8 mouse cellular contexts compared by ENCODE assay signal in the genomic region with DNA sequence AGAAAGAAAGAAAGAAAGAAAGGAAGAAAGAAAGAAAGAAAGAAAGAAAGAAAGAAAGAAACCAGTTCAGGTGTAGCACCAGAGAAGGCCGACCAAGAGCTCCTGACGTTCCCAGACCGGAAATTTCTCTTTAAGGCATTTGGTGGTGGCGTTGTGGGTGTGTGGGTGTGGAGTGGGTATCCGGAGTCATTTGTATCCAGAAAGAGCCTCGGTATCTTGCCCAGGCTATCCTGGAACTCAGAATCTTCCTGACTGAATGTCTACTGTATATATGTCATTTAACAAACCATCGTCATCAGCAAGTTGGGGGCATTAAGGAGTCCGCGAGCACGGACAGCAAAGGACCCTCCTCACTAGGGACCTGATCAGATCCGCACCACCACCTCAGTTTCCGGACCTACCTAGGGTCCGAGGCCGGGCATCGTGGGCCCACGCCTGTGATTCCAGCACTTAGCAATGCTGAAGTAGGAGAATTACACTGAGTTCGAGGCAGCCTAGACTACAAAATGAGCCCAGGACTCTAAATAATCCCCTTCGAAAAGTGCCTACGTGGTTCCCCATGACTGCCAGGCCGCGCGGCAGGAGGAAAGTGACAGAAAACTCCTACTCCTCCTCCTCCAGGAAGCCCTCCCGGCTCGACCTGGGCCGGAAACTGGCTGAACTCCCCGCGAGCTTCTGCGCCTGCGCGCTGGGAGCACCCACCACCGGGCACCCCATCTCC. TPM values are rescaled to one million over a fixed set of nuclear protein-coding genes. Genes with fewer than 3 reads are reported as not detected.
DNase-seq lines count a peak whose midpoint lies in the region; ATAC-seq and TF ChIP-seq lines count a peak whose summit lies in the region.

No protein-coding gene starts in this region.

- H3K9me3 ChIP-seq in G1E (replicated peaks) = no peaks in the 10 kb centered on the region
- H3K9me3 ChIP-seq in hindbrain, embryonic 10.5 days = no peaks in the 10 kb centered on the region
- no peaks in the 10 kb centered on the region for H3K9me3 ChIP-seq in midbrain, embryonic 13.5 days

- ATAC-seq in G1E (ENCODE audit: extremely low read depth, insufficient number of reproducible peaks, low FRiP score, poor library complexity, severe bottlenecking) = no peak
- ATAC-seq in midbrain, embryonic 13.5 days = peak; percentile 1; the same call in 1 of the 2 replicates

- TF ChIP-seq POLR2A in kidney, adult 2 months (IDR thresholded peaks at IDR 0.05; ENCODE audit: low read depth, low read length) = no peak

- DNase-seq in kidney, adult 2 months = no peak
- DNase-seq in kidney, adult 11 months = no peak
- no peak for DNase-seq in G1E (ENCODE audit: low spot score)
- no peak for DNase-seq in hindbrain, embryonic 10.5 days (ENCODE audit: low spot score)
- DNase-seq in ovary, postnatal 10 days (ENCODE audit: low spot score) = no peak
- DNase-seq in cerebellum, postnatal 25 days = no peak
- DNase-seq in natural killer cell, adult 2 months (ENCODE audit: low spot score in 2 of 2) = no peak

- H3K36me3 ChIP-seq in kidney, adult 2 months (ENCODE audit: control insufficient read depth, insufficient read depth, low read length) = no peaks in the 10 kb centered on the region
- peaks cover 40% of the 10 kb centered on the region for H3K36me3 ChIP-seq in G1E (replicated peaks)
- peaks cover 13% of the 10 kb centered on the region for H3K36me3 ChIP-seq in hindbrain, embryonic 10.5 days
- H3K36me3 ChIP-seq in midbrain, embryonic 13.5 days = peaks cover 7% of the 10 kb centered on the region

- H3K4me1 ChIP-seq in kidney, adult 2 months (ENCODE audit: control insufficient read depth, insufficient read depth, low read length) = peaks cover 2% of the 10 kb centered on the region; the same call in 1 of the 2 replicates
- peaks cover 47% of the 10 kb centered on the region for H3K4me1 ChIP-seq in G1E (ENCODE audit: insufficient read depth, low read depth, low read length)
- H3K4me1 ChIP-seq in hindbrain, embryonic 10.5 days (replicated peaks) = peaks cover 49% of the 10 kb centered on the region
- peaks cover 37% of the 10 kb centered on the region for H3K4me1 ChIP-seq in midbrain, embryonic 13.5 days (replicated peaks)

- TF ChIP-seq CTCF in kidney, adult 2 months (conservative IDR thresholded peaks at IDR 0.05; ENCODE audit: insufficient read depth, insufficient read length, low read depth, low read length) = no peak
- no peak for TF ChIP-seq CTCF in G1E (IDR thresholded peaks at IDR 0.05; ENCODE audit: low read depth, low read length)

- H3K27ac ChIP-seq in kidney, adult 2 months (ENCODE audit: insufficient read depth, low read depth, low read length) = no peak overlapping the region
- H3K27ac ChIP-seq in hindbrain, embryonic 10.5 days = peak overlapping the region; percentile 95
- H3K27ac ChIP-seq in midbrain, embryonic 13.5 days = peak overlapping the region; percentile 88

- H3K4me2 ChIP-seq in midbrain, embryonic 13.5 days (replicated peaks) = peak overlapping the region; percentile 93

- no peaks in the 10 kb centered on the region for H3K27me3 ChIP-seq in kidney, adult 2 months (replicated peaks; ENCODE audit: control insufficient read depth, insufficient read depth, low read length)
- H3K27me3 ChIP-seq in G1E (ENCODE audit: insufficient read depth, low read length) = no peaks in the 10 kb centered on the region
- peaks cover 10% of the 10 kb centered on the region for H3K27me3 ChIP-seq in hindbrain, embryonic 10.5 days (ENCODE audit: insufficient read depth, poor library complexity, severe bottlenecking)
- H3K27me3 ChIP-seq in midbrain, embryonic 13.5 days = 0 out of 2 replicates have a peak, but pooled peaks cover 2% of the 10 kb centered on the region

- peak overlapping the region; percentile 65 for H3K4me3 ChIP-seq in kidney, adult 2 months (ENCODE audit: insufficient read depth, low read depth, low read length)
- H3K4me3 ChIP-seq in G1E (ENCODE audit: low read depth, low read length) = peak overlapping the region; percentile 86
- H3K4me3 ChIP-seq in hindbrain, embryonic 10.5 days = peak overlapping the region; percentile 93
- peak overlapping the region; percentile 86 for H3K4me3 ChIP-seq in midbrain, embryonic 13.5 days (replicated peaks)

- peak overlapping the region; percentile 81 for H3K9ac ChIP-seq in midbrain, embryonic 13.5 days (replicated peaks)

- 2% methylated on average over 31 of the region's 31 CpGs for WGBS in kidney, adult 2 months
- 8% methylated on average over 31 of the region's 31 CpGs for WGBS in hindbrain, embryonic 10.5 days
- WGBS in midbrain, embryonic 13.5 days = 8% methylated on average over 31 of the region's 31 CpGs

RNA-seq across cellular contexts. Expression of a gene that starts 0.9 kb away (rescaled TPM):
- 48.9 and 49.2 TPM in 2 replicates for polyA plus RNA-seq in kidney, adult 2 months (2012; rRNA removed)
- total RNA-seq in G1E (2014; fragmentation: Nextera tagmentation) (17.0 and 18.9 TPM in 2 replicates), G1E (2017) (16.1 and 16.7 TPM in 2 replicates)
- 171 and 172 TPM in 2 replicates for polyA plus RNA-seq in G1E (2012)
- 172 and 182 TPM in 2 replicates for polyA plus RNA-seq in hindbrain, embryonic 10.5 days (2016; fragmentation: Nextera tagmentation; extraction: Ambion mirVana)
- 160 TPM in 2 replicates for polyA plus RNA-seq in midbrain, embryonic 13.5 days (2015; fragmentation: Nextera tagmentation; extraction: Ambion mirVana)

RNA-seq across cellular contexts. Expression of a gene that starts 9.7 kb away (rescaled TPM):
- 9.4 and 11.0 TPM in 2 replicates for polyA plus RNA-seq in kidney, adult 2 months (2012; rRNA removed)
- total RNA-seq in G1E (2014; fragmentation: Nextera tagmentation) (not detected in 2 replicates), G1E (2017) (0.12 and 0.22 TPM in 2 replicates)
- polyA plus RNA-seq in G1E (2012) = 0.02 and 0.03 TPM in 2 replicates
- 6.2 and 19.3 TPM in 2 replicates for polyA plus RNA-seq in hindbrain, embryonic 10.5 days (2016; fragmentation: Nextera tagmentation; extraction: Ambion mirVana)
- 19.6 and 26.9 TPM in 2 replicates for polyA plus RNA-seq in midbrain, embryonic 13.5 days (2015; fragmentation: Nextera tagmentation; extraction: Ambion mirVana)

RNA-seq across cellular contexts. Expression of a gene that starts 19.8 kb away (rescaled TPM):
- polyA plus RNA-seq in kidney, adult 2 months (2012; rRNA removed) = 0.19 and 0.31 TPM in 2 replicates
- total RNA-seq in G1E (2014; fragmentation: Nextera tagmentation) (not detected in 2 replicates), G1E (2017) (0.06 TPM in 1 of 2 replicates, not detected in the other)
- polyA plus RNA-seq in G1E (2012) = 0.26 and 0.28 TPM in 2 replicates
- polyA plus RNA-seq in hindbrain, embryonic 10.5 days (2016; fragmentation: Nextera tagmentation; extraction: Ambion mirVana) = 0.39 and 0.59 TPM in 2 replicates
- polyA plus RNA-seq in midbrain, embryonic 13.5 days (2015; fragmentation: Nextera tagmentation; extraction: Ambion mirVana) = 0.67 and 0.73 TPM in 2 replicates

RNA-seq across cellular contexts. Expression of a gene that starts 24.4 kb away (rescaled TPM):
- polyA plus RNA-seq in kidney, adult 2 months (2012; rRNA removed) = 3,589 and 3,709 TPM in 2 replicates
- total RNA-seq in G1E (2014; fragmentation: Nextera tagmentation) = 12,197 and 12,967 TPM in 2 replicates
- total RNA-seq in G1E (2017) = 1,575 and 1,810 TPM in 2 replicates
- 3,365 and 5,482 TPM in 2 replicates for polyA plus RNA-seq in G1E (2012)
- 3,443 and 3,791 TPM in 2 replicates for polyA plus RNA-seq in hindbrain, embryonic 10.5 days (2016; fragmentation: Nextera tagmentation; extraction: Ambion mirVana)
- 2,682 and 2,717 TPM in 2 replicates for polyA plus RNA-seq in midbrain, embryonic 13.5 days (2015; fragmentation: Nextera tagmentation; extraction: Ambion mirVana)

RNA-seq across cellular contexts. Expression of a gene that starts 32.9 kb away (rescaled TPM):
- 18.4 and 24.4 TPM in 2 replicates for polyA plus RNA-seq in kidney, adult 2 months (2012; rRNA removed)
- total RNA-seq in G1E (2014; fragmentation: Nextera tagmentation) = 26.3 and 29.6 TPM in 2 replicates
- 8.7 and 9.5 TPM in 2 replicates for total RNA-seq in G1E (2017)
- 135 and 147 TPM in 2 replicates for polyA plus RNA-seq in G1E (2012)
- polyA plus RNA-seq in hindbrain, embryonic 10.5 days (2016; fragmentation: Nextera tagmentation; extraction: Ambion mirVana) = 66.6 and 74.5 TPM in 2 replicates
- polyA plus RNA-seq in midbrain, embryonic 13.5 days (2015; fragmentation: Nextera tagmentation; extraction: Ambion mirVana) = 61.0 and 62.5 TPM in 2 replicates
